Mouse (Mus musculus): Measurements from ENCODE around the gene Nectin2.

Nectin2 gene

GRCm38 (mm10) chr7:19785874-19786458, 35.7 kb upstream of the Nectin2 start:
- Histone ChIP-seq H3K36me3 (ENCODE audit: insufficient read depth, low read length) (peaks cover 9% of the 10 kb centered on the region; the same call in 1 of the 2 replicates), H3K4me1 (replicated peaks; ENCODE audit: low read depth, low read length) (peaks cover 54% of the 10 kb centered on the region), H3K27me3 (ENCODE audit: insufficient read depth, low read length) (peaks cover 5% of the 10 kb centered on the region), H3K4me3 (replicated peaks; ENCODE audit: low read length) (no peak overlapping the region), H3K9me3 (ENCODE audit: low read length) (peaks cover 5% of the 10 kb centered on the region; the same call in 1 of the 2 replicates)
- TF ChIP-seq POU5F1 (IDR thresholded peaks at IDR 0.05; ENCODE audit: borderline replicate concordance, low read length) (no peak), NANOG (IDR thresholded peaks at IDR 0.05; ENCODE audit: borderline replicate concordance, low read length) (no peak), CTCF (conservative IDR thresholded peaks at IDR 0.05; ENCODE audit: low read length) (no peak)

- TF ChIP-seq CTCF (conservative IDR thresholded peaks at IDR 0.05; ENCODE audit: low read length) (peak; percentile 20; the same call in 1 of the 2 replicates), POU5F1 (IDR thresholded peaks at IDR 0.05; ENCODE audit: borderline replicate concordance, low read length) (no peak)
- no peak overlapping the region for H3K4me3 ChIP-seq (replicated peaks; ENCODE audit: low read length)
- H3K9me3 ChIP-seq (ENCODE audit: low read length), result peaks cover 6% of the 10 kb centered on the region; the same call in 1 of the 2 replicates
- peaks cover 52% of the 10 kb centered on the region for H3K4me1 ChIP-seq (replicated peaks; ENCODE audit: low read depth, low read length)
- no peaks in the 10 kb centered on the region for H3K27me3 ChIP-seq (ENCODE audit: insufficient read depth, low read length)
- H3K36me3 ChIP-seq (ENCODE audit: insufficient read depth, low read length), result peaks cover 9% of the 10 kb centered on the region; the same call in 1 of the 2 replicates
Measured at GRCm38 (mm10) chr7:19784764-19785535, 34.7 kb upstream of the Nectin2 start.

- H3K9me3 ChIP-seq (ENCODE audit: low read length), result peaks cover 11% of the 10 kb centered on the region; the same call in 1 of the 2 replicates
- TF ChIP-seq POU5F1 (IDR thresholded peaks at IDR 0.05; ENCODE audit: borderline replicate concordance, low read length) (no peak), CTCF (conservative IDR thresholded peaks at IDR 0.05; ENCODE audit: low read length) (no peak), NANOG (IDR thresholded peaks at IDR 0.05; ENCODE audit: borderline replicate concordance, low read length) (no peak)
- peaks cover 44% of the 10 kb centered on the region for H3K4me1 ChIP-seq (replicated peaks; ENCODE audit: low read depth, low read length)
- H3K27me3 ChIP-seq (ENCODE audit: insufficient read depth, low read length), result no peaks in the 10 kb centered on the region
- no peak overlapping the region for H3K4me3 ChIP-seq (replicated peaks; ENCODE audit: low read length)
- peaks cover 6% of the 10 kb centered on the region; the same call in 1 of the 2 replicates for H3K36me3 ChIP-seq (ENCODE audit: insufficient read depth, low read length)
Measured at GRCm38 (mm10) chr7:19783630-19784029, 33.3 kb upstream of the Nectin2 start.

GRCm38 (mm10) chr7:19782645-19783044, 32.4 kb upstream of the Nectin2 start:
- peaks cover 10% of the 10 kb centered on the region; the same call in 1 of the 2 replicates for H3K9me3 ChIP-seq (ENCODE audit: low read length)
- peaks cover 46% of the 10 kb centered on the region for H3K4me1 ChIP-seq (replicated peaks; ENCODE audit: low read depth, low read length)
- no peaks in the 10 kb centered on the region for H3K27me3 ChIP-seq (ENCODE audit: insufficient read depth, low read length)
- TF ChIP-seq CTCF (conservative IDR thresholded peaks at IDR 0.05; ENCODE audit: low read length), result peak; percentile 82
- TF ChIP-seq NANOG (IDR thresholded peaks at IDR 0.05; ENCODE audit: borderline replicate concordance, low read length), result no peak
- 0 out of 2 replicates have a peak, but pooled peaks cover under 1% of the 10 kb centered on the region for H3K36me3 ChIP-seq (ENCODE audit: insufficient read depth, low read length)
- H3K4me3 ChIP-seq (replicated peaks; ENCODE audit: low read length), result no peak overlapping the region; the same call in 1 of the 2 replicates

GRCm38 (mm10) chr7:19781741-19782140, 31.5 kb upstream of the Nectin2 start:
- no peak overlapping the region for H3K4me3 ChIP-seq (replicated peaks; ENCODE audit: low read length)
- TF ChIP-seq CTCF (conservative IDR thresholded peaks at IDR 0.05; ENCODE audit: low read length), result no peak
- TF ChIP-seq POU5F1 (IDR thresholded peaks at IDR 0.05; ENCODE audit: borderline replicate concordance, low read length), result no peak
- no peak for TF ChIP-seq NANOG (IDR thresholded peaks at IDR 0.05; ENCODE audit: borderline replicate concordance, low read length)
- H3K36me3 ChIP-seq (ENCODE audit: insufficient read depth, low read length), result no peaks in the 10 kb centered on the region
- peaks cover 53% of the 10 kb centered on the region for H3K4me1 ChIP-seq (replicated peaks; ENCODE audit: low read depth, low read length)
- H3K27me3 ChIP-seq (ENCODE audit: insufficient read depth, low read length), result no peaks in the 10 kb centered on the region
- H3K9me3 ChIP-seq (ENCODE audit: low read length), result peaks cover 11% of the 10 kb centered on the region; the same call in 1 of the 2 replicates

- Histone ChIP-seq H3K4me3 (replicated peaks; ENCODE audit: low read length) (no peak overlapping the region), H3K27me3 (ENCODE audit: insufficient read depth, low read length) (no peaks in the 10 kb centered on the region), H3K36me3 (ENCODE audit: insufficient read depth, low read length) (peaks cover 10% of the 10 kb centered on the region; the same call in 1 of the 2 replicates), H3K4me1 (replicated peaks; ENCODE audit: low read depth, low read length) (peaks cover 44% of the 10 kb centered on the region), H3K9me3 (ENCODE audit: low read length) (peaks cover 20% of the 10 kb centered on the region)
- peak; percentile 62 for TF ChIP-seq CTCF (conservative IDR thresholded peaks at IDR 0.05; ENCODE audit: low read length)
- no peak for TF ChIP-seq NANOG (IDR thresholded peaks at IDR 0.05; ENCODE audit: borderline replicate concordance, low read length)
Measured at GRCm38 (mm10) chr7:19779903-19780302, 29.6 kb upstream of the Nectin2 start.

- Histone ChIP-seq H3K4me1 (replicated peaks; ENCODE audit: low read depth, low read length) (peaks cover 36% of the 10 kb centered on the region), H3K27me3 (ENCODE audit: insufficient read depth, low read length) (no peaks in the 10 kb centered on the region), H3K9me3 (ENCODE audit: low read length) (peaks cover 20% of the 10 kb centered on the region), H3K4me3 (replicated peaks; ENCODE audit: low read length) (no peak overlapping the region), H3K36me3 (ENCODE audit: insufficient read depth, low read length) (peaks cover 10% of the 10 kb centered on the region; the same call in 1 of the 2 replicates)
- no peak for TF ChIP-seq POU5F1 (IDR thresholded peaks at IDR 0.05; ENCODE audit: borderline replicate concordance, low read length)
- no peak for TF ChIP-seq CTCF (conservative IDR thresholded peaks at IDR 0.05; ENCODE audit: low read length)
- TF ChIP-seq NANOG (IDR thresholded peaks at IDR 0.05; ENCODE audit: borderline replicate concordance, low read length), result no peak
Measured at GRCm38 (mm10) chr7:19778645-19779044, 28.4 kb upstream of the Nectin2 start.

- Histone ChIP-seq H3K4me1 (replicated peaks; ENCODE audit: low read depth, low read length) (peaks cover 34% of the 10 kb centered on the region), H3K36me3 (ENCODE audit: insufficient read depth, low read length) (peaks cover 10% of the 10 kb centered on the region; the same call in 1 of the 2 replicates), H3K4me3 (replicated peaks; ENCODE audit: low read length) (no peak overlapping the region), H3K27me3 (ENCODE audit: insufficient read depth, low read length) (no peaks in the 10 kb centered on the region), H3K9me3 (ENCODE audit: low read length) (peaks cover 20% of the 10 kb centered on the region)
- no peak for TF ChIP-seq CTCF (conservative IDR thresholded peaks at IDR 0.05; ENCODE audit: low read length)
- TF ChIP-seq NANOG (IDR thresholded peaks at IDR 0.05; ENCODE audit: borderline replicate concordance, low read length), result no peak
Measured at GRCm38 (mm10) chr7:19777049-19777723, 26.9 kb upstream of the Nectin2 start.

Measured in E14TG2a.4 (cell line).